Mouse (Mus musculus): ENCODE measurements around the gene Nipa2.

DNA sequence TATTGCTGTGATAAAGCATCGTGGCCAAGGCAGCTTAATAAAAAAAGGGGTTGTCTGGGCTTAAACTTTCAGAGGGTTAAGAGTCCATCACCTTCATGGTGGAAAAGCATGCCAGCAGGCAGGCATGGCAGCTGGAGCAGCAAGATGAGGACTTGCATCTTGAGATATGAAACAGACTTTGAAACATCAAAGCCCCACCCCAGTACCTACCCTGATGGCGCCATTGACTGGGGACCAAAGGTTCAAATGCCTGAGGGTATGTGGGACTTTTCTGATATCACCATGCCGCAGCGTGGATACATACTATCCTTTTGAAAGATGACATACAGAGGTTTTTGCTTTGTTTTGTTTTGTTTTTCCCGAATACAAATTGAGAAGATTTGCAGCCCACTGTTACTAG, 50.2 kb downstream of the Nipa2 start:
- TF ChIP-seq CTCF (conservative IDR thresholded peaks at IDR 0.05; ENCODE audit: low read length) (no peak), NANOG (IDR thresholded peaks at IDR 0.05; ENCODE audit: borderline replicate concordance, low read length) (no peak), POU5F1 (IDR thresholded peaks at IDR 0.05; ENCODE audit: borderline replicate concordance, low read length) (no peak)
